21 mouse cellular contexts compared by ENCODE assay signal in genomic region chr15:80954861-80955260, GRCm38 (mm10).
"Had no signal": no experiment of that assay in that cellular context is flagged by ENCODE, and none has a peak within 500 bp of the region (broad histone marks: within the 10 kb centered on the region; RNA-seq: fewer than 3 reads in every experiment).

No protein-coding gene starts in this region.

- H3K27ac ChIP-seq: limb, embryonic 12.5 days; limb, embryonic 15.5 days; liver, embryonic 14.5 days; macrophage; neural tube, embryonic 13.5 days had no signal

- H3K4me3 ChIP-seq: limb, embryonic 12.5 days; limb, embryonic 15.5 days; myocyte; neural tube, embryonic 13.5 days had no signal

- H3K9ac ChIP-seq: limb, embryonic 12.5 days; limb, embryonic 15.5 days; liver, embryonic 14.5 days; liver, postnatal 0 days; lung, embryonic 14.5 days; neural tube, embryonic 13.5 days had no signal

- H3K9me3 ChIP-seq: limb, embryonic 12.5 days; limb, embryonic 15.5 days; neural tube, embryonic 13.5 days had no signal

- H3K4me2 ChIP-seq: limb, embryonic 12.5 days; limb, embryonic 15.5 days; liver, embryonic 11.5 days; lung, embryonic 14.5 days; neural tube, embryonic 13.5 days had no signal

- DNase-seq: kidney, adult 18-20 months; kidney, adult 9 months; kidney, postnatal 14 days; kidney, postnatal 4 days; left cerebral cortex, postnatal 4 days; liver, postnatal 0 days; lung, embryonic 14.5 days; retina, postnatal 1 day; right cerebral cortex, postnatal 25 days; thymus, adult 2 months; thymus, postnatal 14 days; thymus, postnatal 4 days had no signal

- H3K27me3 ChIP-seq: limb, embryonic 12.5 days; limb, embryonic 15.5 days; neural tube, embryonic 13.5 days had no signal

- ATAC-seq: liver, postnatal 0 days; lung, postnatal 0 days; midbrain, embryonic 16.5 days had no signal
